Mouse (Mus musculus) 3T3-L1 (cell line): ENCODE data around the gene Usp53.
A peak's percentile ranks its signal among the peaks of the same experiment; 100 is the strongest.
"Not testable (repeated sequence)": the region's sequence is repeated elsewhere in the genome, so short reads cannot be mapped to it uniquely, and the experiment has no call there.

Source experiments
- DNase-seq: peaks from one replicate; pipeline ENCODE4 v3.0.0-alpha.2; 2015; ENCODE audit warnings: low read depth, low spot score

Gene Usp53

DNA sequence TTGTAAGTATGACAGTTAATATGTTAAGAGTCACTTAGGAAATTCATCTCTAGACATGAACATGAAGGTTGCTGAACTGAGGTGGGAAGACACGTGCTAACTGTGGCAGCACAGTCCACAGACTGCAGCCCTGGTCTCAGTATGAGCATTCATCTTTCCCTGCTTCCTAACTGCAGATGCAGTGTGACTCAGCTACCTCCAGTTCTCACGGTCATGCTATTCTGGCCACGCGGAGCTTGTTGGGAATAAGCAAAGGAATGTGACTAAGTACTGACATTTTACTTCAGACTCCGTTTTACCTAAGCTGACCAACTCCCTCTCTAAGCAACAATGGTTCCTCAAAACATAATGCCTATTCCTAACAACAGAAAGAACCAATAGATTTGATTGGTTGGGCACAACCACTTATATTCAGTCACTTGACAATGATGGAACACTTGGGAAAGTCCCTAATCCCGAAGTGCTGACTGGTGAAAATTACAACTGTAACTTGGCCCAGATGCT, 40.9 kb downstream of the Usp53 start:
- DNase-seq = peak; percentile 89

DNA sequence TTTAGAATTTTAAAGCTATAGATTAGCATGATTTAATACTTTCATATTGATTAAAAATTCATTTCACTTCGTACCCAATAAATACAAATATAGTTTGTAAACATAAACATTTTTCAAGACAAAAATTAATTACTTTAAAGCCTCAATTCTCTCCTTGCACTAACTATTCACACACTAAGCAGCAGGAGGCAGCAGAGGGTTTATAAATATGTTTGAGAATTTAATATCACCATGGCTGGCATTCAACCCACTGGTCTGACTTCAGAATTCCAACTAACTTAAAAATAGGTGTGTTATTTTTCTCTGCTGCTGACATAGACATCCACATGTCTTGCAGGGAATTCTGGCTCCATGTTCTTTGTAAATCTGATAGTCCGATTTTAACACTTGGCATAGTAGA, 45.1 kb downstream of the Usp53 start:
- peak; percentile 87 for DNase-seq

DNA sequence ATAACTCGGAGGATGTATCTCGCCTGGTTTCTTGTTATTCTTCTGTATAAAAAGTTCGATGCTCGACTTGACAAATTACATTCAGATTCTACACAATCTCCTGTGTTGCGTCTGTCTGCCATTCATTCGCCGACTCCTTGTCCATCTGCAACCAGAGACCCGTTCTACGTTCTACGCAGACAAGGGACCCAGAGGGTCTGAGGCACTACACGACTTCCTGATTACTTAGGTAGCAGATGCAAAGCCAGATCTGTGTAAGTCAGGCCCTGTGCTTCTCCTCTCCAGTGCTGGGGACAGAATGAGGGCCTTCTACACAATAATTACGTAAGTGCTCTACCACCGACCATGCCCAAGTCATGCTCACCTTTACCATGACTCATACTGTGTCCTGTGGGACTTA, 47.1 kb downstream of the Usp53 start:
- not testable (repeated sequence) for DNase-seq

DNA sequence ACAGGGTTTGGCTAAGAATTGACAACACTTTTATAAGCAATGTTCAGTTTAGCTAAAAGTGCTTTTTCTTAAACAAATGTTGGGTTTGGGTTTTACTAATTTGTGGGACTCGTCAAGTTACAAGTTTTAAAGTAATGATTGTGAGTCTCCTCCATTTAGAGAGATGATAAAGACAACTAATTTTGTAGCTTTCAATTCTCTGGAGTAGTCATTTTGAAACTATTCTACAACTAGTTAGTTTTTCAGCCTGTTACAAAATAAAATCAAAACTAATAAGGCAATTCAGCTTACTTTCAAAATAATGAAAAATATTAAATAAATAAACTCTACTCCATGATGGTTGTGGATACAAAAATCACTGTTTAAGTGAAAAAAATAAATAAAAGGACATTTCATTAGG, 51.8 kb downstream of the Usp53 start:
- no peak for DNase-seq

DNA sequence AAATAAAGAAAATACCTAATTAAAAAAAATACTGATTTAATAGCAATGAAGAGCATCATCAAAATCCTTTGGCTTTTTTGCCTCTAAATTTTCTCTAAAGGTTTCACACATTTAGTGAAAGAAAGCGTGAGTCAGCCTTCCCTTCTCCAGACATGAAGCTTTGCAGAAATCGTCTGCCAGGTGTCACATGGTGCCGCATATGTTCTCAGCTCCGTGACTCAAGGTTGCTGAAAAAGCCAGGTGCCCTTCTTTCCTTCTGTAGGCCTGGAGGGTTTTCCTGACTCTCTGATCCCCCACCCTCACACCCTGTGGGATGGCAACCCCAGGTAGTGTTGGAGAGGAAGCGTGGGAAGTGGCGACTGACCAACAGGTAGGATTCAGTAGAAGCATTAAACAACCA, 54.6 kb downstream of the Usp53 start:
- DNase-seq = no peak

DNA sequence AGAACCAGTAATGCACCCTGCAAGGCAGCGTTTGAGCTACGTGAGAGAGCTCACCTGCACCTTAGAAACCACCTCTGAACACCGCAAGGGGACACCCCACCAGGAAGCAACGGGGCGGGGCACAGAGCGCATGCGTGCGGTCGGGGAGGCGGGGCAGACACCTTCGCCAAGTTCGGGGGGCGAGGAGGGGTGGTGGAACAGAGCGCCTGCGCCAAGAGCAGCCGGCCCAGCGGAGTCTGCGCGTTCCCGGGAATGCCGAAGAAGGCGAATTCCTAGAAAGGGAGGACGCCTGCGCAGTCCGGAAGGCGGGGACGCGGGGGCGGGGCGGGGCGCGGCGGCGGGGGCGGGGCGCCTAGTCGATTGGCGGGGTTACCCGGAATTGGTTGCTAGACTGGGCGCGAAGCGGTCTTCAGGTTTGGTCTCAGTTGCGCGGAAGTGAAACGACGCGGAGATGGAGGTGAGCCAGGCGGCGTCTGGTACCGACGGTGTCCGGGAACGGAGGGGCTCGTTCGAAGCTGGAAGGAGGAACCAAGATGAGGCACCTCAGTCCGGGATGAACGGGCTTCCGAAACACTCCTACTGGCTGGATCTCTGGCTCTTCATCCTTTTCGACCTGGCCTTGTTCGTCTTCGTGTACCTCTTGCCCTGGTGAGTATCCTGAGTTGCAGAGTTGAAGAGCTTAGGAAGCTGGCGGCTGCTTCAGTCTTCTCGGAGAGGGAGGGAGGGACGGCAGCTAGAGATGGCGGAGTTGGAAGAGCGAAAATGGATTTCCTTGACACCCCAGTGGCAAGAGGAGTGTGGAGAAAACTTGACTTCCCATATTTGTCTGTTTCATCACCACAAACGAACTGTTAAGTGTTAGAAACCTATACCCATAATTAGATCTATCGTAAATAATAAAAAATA, 60.0 kb downstream of the Usp53 start, which contains the start of gene 1810037I17Rik:
Gene 1810037I17Rik, plus strand, starts transcription at position 195 of the 906 bp plus-strand sequence.
- DNase-seq = peak; percentile 95

DNA sequence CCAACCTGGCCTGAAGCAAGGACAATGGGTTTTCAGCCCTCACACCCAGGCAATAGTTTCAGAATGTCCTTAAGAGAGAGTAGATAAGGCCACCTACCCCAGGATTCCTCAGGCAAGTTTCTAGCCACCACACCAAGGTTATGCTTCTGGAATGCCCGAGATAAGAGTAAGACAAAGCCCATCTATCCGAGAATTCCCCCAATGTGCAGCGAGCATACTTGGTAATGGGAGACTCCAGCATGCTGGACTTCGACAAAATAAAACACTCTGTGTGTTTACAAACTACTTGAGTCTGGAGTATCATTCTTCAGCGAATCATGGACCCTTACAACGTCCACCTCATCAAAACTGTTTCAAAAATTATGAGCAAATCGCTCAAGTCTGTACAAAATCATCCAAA, 61.2 kb downstream of the Usp53 start:
- DNase-seq = no peak

DNA sequence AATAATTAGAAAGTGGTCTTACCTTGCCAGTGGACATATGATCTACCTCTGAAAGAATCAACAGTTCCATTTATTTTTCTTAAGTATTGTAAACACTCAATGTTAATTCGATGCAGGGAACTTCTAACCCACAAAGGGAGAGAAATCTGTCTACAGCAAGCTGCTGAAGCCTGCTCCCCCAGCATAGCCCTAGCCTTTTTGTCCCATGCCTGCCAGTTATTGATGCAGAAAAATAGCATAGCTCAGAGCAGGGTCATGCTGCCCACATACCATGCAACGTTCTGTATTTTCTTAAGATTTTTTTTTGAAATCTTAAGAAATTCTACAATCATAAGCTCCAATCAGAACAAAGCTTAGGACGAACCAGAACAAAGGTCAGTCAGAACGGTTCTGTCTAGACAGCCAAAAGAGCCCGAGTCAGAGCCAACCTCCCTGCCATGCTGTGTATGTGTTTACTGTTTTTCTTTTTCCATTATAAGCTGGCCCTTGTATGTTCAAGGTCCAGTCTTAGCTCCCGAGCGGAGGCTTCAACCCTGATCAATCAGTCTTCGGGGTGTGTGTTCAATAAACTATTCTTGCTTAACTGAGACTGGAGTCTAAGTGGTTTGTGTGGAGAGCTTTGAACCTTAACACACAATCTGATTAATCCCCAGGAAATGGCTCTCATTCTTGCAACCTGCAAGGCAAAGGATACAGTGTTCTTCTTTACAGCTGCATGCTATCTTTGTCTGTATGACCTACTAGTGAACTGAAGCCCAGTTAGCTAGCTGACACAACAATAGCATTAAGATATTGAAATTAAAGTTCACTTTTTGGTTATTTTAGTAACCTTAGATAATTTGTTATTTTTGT, 62.4 kb downstream of the Usp53 start:
- no peak for DNase-seq

DNA sequence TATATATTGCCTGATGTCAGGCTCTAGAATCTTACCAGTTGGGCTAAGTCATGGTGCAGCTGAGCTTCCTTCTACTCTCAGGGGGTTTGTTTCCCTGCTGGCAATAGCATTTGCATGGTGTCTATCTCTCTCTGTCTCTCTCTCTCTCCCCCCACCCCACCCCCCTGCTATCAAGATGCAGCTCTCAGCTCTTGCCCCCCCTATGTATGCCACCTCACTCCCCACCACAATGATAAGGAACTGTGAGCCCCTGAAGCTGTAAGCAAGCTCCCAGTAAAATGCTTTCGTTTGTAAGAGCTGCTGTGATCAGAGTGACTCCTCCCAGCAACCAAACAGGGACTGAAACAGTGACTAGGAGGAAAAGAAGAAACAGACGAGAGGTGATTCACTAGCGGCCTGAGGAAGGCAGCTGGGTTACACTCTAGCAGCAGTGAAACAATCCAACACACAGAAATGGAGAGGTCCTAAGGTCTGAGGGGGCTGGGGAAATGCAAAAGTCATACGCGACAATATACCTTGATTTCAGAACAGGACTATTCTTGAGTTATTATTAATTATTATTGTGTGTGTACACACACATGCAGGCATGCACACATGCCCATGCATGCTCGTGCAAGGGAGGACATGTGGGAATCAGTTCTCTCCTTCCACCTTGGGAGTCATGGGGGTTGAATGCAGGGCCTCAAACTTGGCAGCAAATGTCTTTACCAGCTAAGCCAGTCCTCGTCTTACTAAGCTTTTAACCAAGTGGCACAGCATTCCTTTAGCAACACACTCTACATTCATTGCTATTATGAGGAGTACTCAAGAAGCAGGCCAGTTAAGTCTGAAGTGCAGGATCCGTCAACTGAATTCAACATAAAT, 63.5 kb downstream of the Usp53 start:
- DNase-seq = peak; percentile 36

DNA sequence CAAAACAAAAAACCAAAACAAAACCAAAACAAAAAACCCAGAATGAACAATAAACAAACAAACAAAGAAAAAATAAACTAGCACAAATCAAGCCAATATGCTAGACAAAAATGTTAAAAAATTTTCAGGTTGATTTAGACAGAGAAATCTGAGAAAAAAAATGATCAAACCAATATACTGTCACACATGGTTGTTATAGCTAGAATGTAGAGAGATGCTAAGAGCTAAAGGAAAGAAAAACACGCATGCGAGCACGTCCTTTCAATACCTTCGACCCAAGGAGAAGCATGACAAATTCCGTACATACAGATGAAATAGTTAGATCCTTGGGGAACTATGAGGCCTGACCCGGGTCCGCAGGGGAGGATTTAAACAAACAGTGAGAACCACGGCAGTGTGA, 65.0 kb downstream of the Usp53 start, which contains the start of gene Gm10959:
Gene Gm10959, minus strand, starts transcription at position 101 of the 400 bp plus-strand sequence.
- no peak for DNase-seq

DNA sequence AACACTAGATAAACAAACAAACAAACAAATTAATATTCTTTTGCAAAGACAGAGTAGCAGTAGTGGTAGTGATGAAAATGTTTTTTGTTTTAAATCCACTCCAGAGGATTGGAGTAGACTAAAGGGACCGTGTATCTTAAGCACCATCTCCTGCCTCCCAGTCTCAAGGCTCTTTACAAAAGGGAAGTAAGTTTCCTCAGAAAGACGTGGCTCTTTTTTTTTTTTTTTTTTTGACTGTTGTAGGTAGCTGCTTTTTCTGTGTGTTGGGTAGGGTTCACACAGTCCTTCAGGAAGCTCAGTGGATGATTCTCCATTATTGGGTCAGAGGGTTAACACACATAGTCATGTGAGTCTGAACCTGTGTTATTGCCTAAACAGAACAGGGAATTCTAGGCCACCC, 65.6 kb downstream of the Usp53 start:
- DNase-seq = no peak

DNA sequence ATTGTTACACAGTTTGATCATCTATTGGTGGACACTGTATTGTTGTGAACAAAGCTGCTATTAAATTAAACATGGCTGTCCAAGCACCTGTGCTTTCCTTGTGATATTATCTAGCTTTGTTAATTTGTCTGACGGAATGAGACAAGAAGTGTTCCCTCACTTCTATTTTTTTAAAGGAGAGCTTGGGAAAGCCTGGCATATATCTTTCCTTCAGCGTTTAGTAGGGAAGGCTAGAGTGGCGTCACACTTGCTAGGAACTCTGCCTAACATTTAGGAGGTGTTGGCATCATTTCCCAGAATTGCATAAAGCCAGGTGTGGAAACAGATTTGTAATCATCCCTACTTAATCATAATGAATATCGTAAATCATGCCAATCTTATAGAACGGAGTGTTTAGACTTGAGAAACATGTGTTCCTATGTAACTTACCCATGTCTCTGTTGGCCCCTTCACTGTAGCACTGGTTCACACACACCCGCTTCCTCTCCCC, 68.1 kb downstream of the Usp53 start:
- DNase-seq = no peak

DNA sequence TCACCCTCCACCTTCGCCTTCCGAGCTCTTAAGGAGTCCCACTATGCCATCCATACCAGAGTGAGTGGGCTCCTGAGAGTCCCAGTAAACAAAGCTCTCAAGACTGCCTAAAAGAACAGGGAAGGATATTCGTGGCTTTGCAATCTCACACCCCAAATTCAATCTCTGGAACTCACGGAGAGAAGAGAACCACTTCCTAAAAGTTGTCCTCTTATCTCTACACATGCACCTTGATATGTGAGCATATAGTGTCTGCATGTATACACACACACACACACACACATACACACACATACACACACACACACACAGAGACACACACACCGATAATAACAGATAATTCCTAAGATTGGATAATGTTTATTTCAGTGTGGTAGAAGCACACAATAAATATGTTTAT, 68.8 kb downstream of the Usp53 start:
- DNase-seq = no peak

DNA sequence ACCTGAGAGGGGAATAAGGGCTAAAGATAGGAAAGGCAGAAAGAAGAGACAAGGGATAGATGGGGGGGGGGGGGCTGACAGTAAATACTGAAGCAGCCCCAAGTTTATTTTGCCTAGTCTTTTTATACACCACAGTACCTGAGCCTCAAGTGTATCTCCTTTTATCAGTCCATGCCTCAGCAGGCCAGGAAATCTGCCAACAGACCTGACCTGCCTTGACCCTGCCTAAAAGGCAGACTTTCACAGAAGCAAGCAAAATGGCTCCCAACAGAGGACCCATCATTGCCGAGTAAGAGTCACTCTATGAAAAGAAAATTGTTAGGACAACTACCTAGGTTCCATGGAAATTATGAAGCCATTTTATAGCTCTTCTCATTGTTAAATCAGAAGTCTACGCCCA, 76.5 kb downstream of the Usp53 start:
- no peak for DNase-seq

DNA sequence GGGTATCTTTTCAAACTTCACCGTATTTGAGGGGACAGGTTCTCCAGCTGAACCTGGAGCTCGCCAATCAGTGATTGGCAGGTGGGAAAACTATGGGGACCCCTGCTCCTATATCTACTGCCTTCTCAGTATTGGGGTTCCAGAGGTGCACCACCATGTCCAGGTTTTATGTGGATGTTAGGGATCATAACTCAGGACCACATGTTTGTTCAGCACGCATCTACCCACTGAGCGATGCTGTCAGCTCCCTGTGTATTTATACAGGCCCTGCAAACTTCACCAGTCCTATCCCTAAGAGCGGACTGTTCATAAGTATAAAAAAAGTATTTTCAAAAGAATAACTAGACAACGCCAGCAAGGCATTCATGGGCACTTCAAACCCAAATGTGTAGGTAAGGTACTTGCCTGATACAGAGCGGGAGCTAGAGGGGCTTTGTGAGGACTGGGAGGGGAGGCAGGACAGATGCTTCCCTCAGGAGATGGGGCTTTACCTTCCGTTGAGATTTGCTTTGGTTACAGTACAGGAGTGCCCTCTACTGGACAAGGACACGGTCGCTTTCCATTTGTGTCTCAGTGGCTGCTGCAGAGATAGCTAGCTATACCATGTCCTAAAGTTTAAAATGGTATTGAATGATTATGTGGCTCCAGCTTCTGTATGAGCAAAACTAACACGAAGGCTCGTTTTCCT, 80.4 kb downstream of the Usp53 start:
- DNase-seq = peak; percentile 82

DNA sequence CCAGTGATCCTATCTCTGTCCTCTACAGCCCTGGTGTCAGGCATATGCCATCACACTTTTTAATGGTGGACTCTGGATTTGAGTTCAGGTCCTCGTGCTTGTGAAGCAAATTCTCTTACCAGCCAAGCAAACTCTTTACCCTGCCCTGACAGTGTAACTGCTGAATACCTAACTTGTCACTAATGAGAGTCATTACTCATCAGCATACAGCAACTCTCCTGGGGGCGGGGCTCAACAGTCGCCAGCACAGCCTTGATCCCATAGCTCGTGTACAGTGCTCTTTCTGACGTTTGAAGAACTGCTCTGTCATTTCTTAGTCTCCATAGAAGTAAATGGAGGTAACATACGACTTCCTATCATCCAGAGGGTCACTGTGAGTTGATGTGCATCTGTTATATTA, 86.1 kb downstream of the Usp53 start:
- peak; percentile 27 for DNase-seq

DNA sequence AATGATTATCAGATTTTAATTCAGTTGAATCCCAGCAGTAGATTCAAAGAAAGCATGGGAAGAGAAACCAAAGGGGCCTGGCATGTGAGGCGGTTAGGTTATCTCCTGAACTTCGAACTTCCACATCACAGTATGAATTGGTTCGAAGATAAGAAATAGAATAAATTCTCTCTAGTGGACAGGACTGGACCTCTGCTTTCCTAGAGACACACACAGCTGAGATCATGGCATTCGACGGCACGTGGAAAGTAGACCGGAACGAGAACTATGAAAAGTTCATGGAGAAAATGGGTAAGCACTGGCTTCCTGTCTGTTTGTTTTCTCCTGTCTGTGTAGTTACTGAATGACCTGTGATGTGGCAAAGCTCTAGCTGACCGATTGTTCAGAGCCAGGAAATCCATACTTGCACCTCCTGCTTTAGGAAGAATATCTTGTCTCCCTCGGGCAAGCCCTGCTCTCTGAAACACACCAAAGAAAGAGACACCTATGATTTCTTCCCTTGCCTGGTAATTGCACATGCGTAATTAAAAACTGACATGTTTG, 89.0 kb downstream of the Usp53 start:
- DNase-seq = no peak

DNA sequence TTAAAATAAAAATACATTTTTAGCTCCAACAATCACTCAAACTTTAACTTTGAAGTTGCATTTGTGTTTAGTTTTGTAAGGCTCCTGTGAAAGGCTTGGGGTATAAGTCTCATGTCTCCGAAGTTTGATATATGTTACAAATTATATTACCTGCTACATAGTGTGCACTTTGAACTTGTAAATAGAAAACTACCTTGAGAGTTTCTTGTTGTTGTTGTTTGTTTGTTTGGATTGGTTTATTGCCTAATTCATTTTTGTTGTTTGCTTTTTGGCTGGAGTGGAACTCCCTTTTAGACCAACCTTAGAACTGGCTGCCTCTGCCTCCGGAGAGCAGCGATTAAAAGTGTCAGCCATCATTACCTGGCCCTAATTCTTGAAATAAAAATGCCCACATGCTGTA, 89.5 kb downstream of the Usp53 start, which contains the start of gene Fabp2:
Gene Fabp2, plus strand, starts transcription at position 301 of the 400 bp plus-strand sequence.
- DNase-seq = no peak

DNA sequence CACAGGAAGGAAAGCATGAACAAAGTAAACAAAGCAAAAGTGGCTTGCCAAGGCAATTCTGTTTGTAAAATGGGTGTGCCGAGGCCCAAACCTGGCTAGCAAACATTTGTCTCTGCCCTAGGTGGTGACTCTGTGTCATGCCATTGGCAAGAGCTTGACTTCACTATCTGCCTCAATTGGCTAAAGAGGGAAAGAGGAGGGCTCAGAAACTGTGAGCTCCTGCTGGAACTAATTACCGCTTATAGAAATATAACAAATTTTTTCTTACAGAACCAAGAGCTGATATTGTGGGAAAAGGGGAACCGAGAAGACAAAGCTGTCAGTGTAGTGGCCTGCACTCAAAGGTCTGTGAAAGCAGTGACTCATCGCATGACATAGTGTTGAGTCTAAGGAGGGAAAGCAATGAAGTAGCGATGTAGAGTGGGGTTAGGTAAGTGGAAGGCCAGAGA, 95.9 kb downstream of the Usp53 start:
- peak; percentile 90 for DNase-seq
